Mouse (Mus musculus): ENCODE results near the gene Zfp184. TPM values are rescaled to one million over a fixed set of nuclear protein-coding genes. Genes with fewer than 3 reads are reported as not detected.
A peak's percentile ranks its signal among the peaks of the same experiment; 100 is the strongest.

Zfp184 gene
- polyA plus RNA-seq, 1 experiment from 2014 or later: 23.8 TPM

DNA sequence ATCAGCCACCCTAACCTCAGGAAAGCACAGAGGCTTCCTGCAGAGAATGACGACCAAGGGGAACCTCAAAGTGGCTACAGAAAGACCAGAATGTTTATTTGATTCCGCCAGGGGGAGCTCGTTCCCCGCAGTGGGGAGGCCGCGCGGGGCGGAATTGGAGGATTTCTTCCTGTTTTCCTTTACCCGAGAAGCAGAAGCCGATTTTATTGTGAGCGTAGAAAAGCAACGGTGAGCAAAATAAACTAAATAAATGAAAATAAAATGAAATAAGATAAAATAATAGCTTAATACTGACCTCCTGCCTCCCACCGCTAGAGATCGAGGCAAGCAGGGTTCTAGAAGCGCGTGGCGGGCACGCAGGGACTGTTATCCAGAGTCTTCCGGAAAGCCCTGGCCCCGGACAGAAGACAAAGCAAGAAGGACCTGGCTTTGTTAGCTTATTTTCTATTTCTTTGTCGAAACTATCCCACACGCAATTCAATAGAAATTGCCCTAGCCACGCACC lies 29.4 kb downstream of the Zfp184 start:
- WGBS: under 1% methylated on average over 23 of the region's 23 CpGs

GRCm38 (mm10) chr13:21974726-21975473 lies 30.0 kb downstream of the Zfp184 start:
- Histone ChIP-seq H3K9me3 (replicated peaks) (no peaks in the 10 kb centered on the region), H3K4me3 (peak overlapping the region; percentile 68), H3K36me3 (no peaks in the 10 kb centered on the region), H3K4me1 (no peaks in the 10 kb centered on the region; the same call in 1 of the 2 replicates), H3K27ac (replicated peaks) (peak overlapping the region; percentile 96), H3K27me3 (ENCODE audit: low read depth, poor library complexity, severe bottlenecking) (peaks cover 28% of the 10 kb centered on the region)
- peak; percentile 79 for DNase-seq (ENCODE audit: low spot score)
- WGBS: 6% methylated on average over 20 of the region's 20 CpGs

More for the DNA sequence above, 29.4 kb downstream of the Zfp184 start:
- H3K9me3 ChIP-seq (replicated peaks): no peaks in the 10 kb centered on the region
- H3K27ac ChIP-seq (replicated peaks): peak overlapping the region; percentile 96
- H3K27me3 ChIP-seq (ENCODE audit: low read depth, poor library complexity, severe bottlenecking): peaks cover 21% of the 10 kb centered on the region
- DNase-seq (ENCODE audit: low spot score): peak; percentile 90
- H3K4me3 ChIP-seq: peak overlapping the region; percentile 68
- no peaks in the 10 kb centered on the region; the same call in 1 of the 2 replicates for H3K4me1 ChIP-seq
- no peaks in the 10 kb centered on the region for H3K36me3 ChIP-seq

DNA sequence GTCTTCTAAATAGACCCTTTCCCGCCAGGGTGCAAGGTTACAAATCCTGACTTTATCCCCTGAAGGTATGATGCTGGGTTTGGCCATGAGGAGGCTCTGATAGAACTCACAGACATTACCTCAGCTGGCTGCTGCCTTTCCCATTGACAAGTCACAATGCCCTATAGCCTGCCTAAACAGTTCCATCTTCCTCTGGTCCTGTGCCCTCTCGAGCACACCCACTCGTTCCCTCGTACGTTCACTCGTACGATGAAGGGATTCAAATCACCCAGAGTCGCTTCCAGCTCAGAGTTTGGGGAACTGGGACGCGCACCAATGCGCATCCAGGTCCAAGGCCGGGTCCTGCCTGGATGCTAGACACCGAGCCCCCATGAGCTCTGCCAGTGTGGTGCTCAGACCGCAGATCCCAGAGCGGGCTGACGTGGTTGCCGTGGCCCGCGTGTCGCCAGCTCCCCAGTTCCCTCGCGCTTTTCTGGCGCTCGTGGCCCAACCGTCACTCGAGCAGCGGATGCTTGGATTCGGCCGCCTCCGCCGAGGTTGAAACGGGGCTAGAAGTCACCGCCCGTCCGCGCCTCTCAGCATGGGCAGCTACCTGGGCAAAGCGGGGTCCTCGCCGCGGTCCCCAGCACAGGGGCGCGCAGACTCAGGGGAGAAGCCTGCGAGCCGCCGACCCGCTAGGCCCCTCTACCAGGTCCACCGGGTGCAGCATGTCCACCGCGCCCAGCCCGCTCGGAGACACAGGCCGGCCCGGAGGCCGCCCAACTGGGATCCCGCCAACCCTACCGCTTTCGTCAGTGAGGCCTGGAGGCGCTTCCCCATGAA lies 36.3 kb downstream of the Zfp184 start, which contains the start of gene Pom121l2:
Gene Pom121l2, plus strand, starts transcription at position 214 of the 822 bp plus-strand sequence.
- peak; percentile 60 for DNase-seq (ENCODE audit: low spot score)
- H3K27ac ChIP-seq (replicated peaks): peak within 1 kb of the TSS; percentile 77
- peak within 1 kb of the TSS; percentile 73 for H3K4me3 ChIP-seq
- peaks cover 88% of the 10 kb centered on the region for H3K27me3 ChIP-seq (ENCODE audit: low read depth, poor library complexity, severe bottlenecking)
- H3K9me3 ChIP-seq (replicated peaks): no peaks in the 10 kb centered on the region
- peaks cover 15% of the 10 kb centered on the region for H3K4me1 ChIP-seq
- no peaks in the 10 kb centered on the region for H3K36me3 ChIP-seq
- under 1% methylated on average over 56 of the region's 58 CpGs for WGBS

DNA sequence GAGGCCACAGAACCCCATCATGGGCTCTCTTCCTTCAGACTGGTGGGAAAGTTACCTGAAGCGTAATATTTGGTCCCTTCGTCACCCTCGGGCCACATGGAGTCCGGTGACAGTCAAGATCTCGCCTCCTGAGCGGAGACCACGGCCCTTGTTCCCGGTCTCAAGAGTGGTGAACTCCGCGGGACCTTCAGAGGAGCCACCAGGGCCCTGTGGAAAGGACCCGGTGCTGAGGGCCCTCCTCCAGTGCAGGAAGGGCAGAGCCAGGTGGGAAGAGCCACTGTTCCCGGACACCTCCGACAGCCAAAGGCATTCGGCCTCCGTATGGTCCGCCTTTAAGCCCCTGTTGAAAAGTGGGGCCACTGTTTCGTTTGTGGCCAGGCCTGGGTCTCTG lies 36.9 kb downstream of the Zfp184 start:
- no peak for DNase-seq (ENCODE audit: low spot score)
- Histone ChIP-seq H3K4me3 (peak overlapping the region; percentile 73), H3K9me3 (replicated peaks) (no peaks in the 10 kb centered on the region), H3K27me3 (ENCODE audit: low read depth, poor library complexity, severe bottlenecking) (peaks cover 90% of the 10 kb centered on the region), H3K4me1 (peaks cover 15% of the 10 kb centered on the region), H3K36me3 (no peaks in the 10 kb centered on the region), H3K27ac (replicated peaks) (peak overlapping the region; percentile 77)
- WGBS: 3% methylated on average over 17 of the region's 17 CpGs

DNA sequence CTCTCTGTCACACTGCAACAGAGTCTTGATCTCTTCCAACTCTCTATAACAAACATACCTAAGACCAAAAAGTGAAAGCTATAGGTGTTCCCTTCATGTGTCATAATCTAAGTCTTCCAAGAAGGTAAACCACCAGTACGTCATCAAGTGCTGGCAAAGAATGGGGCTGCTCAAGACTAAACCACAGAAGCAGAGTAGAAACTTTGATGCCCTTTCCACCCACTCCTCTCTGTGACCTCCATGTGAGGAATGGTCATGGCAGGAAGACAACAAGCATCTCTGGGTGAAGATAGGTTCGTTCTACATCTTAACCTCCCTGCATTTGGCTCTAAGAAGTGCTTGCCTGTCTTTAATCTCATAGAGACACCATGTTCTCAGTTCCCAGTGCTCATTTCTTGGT lies 39.6 kb downstream of the Zfp184 start:
- Histone ChIP-seq H3K27ac (replicated peaks) (no peak overlapping the region), H3K4me3 (no peak overlapping the region), H3K36me3 (no peaks in the 10 kb centered on the region), H3K27me3 (ENCODE audit: low read depth, poor library complexity, severe bottlenecking) (peaks cover 87% of the 10 kb centered on the region), H3K9me3 (replicated peaks) (no peaks in the 10 kb centered on the region), H3K4me1 (peaks cover 15% of the 10 kb centered on the region)
- WGBS: 89% methylated on average over 2 of the region's 2 CpGs
- DNase-seq (ENCODE audit: low spot score): no peak

DNA sequence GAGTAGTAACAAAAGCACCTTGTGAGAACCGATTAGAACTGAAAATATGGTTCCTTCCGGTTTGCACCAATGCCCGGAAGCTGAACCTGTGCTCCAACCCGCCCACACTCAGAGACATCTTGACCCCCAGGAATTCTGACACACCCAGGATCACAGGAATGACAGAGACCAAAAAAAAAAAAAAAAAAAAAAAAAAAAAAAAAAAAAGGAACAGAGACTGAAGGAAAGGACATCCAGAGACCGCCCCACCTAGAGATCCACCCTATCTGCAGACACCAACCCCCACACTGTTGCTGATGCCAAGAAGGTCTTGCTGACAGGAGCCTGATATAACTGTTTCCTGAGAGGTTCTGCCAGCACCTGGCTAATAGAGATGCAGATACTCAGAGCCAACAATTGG lies 47.7 kb downstream of the Zfp184 start:
- Histone ChIP-seq H3K27ac (replicated peaks) (no peak overlapping the region), H3K27me3 (ENCODE audit: low read depth, poor library complexity, severe bottlenecking) (peaks cover 72% of the 10 kb centered on the region), H3K9me3 (replicated peaks) (no peaks in the 10 kb centered on the region), H3K4me3 (no peak overlapping the region), H3K36me3 (no peaks in the 10 kb centered on the region), H3K4me1 (peaks cover 32% of the 10 kb centered on the region)
- DNase-seq (ENCODE audit: low spot score): no peak
- WGBS: 81% methylated on average over 5 of the region's 5 CpGs

GRCm38 (mm10) chr13:21993957-21994738 lies 49.3 kb downstream of the Zfp184 start:
- H3K27ac ChIP-seq (replicated peaks): no peak overlapping the region
- WGBS: 0% methylated on average over 22 of the region's 22 CpGs
- peak; percentile 76 for DNase-seq (ENCODE audit: low spot score)
- H3K4me3 ChIP-seq: peak overlapping the region; percentile 55
- peaks cover 78% of the 10 kb centered on the region for H3K27me3 ChIP-seq (ENCODE audit: low read depth, poor library complexity, severe bottlenecking)
- H3K9me3 ChIP-seq (replicated peaks): no peaks in the 10 kb centered on the region
- H3K4me1 ChIP-seq: peaks cover 35% of the 10 kb centered on the region
- H3K36me3 ChIP-seq: no peaks in the 10 kb centered on the region

DNA sequence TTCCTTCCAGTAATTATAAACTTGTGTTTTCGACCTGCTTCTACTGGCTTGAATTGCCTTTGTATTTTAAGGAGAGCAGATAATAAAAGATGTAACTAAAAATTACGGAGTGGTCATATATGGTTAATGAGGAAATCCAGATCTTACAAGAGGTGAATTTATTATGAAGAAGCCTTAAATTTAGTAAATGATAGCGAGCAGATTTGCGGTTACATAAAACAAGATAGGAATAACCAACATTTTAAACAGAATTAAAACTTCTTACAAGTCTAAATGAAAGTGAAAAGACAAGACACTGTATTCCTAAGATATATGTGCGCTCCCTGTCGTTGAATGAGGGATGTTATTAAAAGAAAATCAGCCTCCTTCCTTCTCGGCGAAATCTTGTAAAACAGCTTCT lies 50.0 kb downstream of the Zfp184 start:
- Histone ChIP-seq H3K4me3 (peak overlapping the region; percentile 55), H3K27me3 (ENCODE audit: low read depth, poor library complexity, severe bottlenecking) (peaks cover 86% of the 10 kb centered on the region), H3K36me3 (no peaks in the 10 kb centered on the region), H3K27ac (replicated peaks) (no peak overlapping the region), H3K9me3 (replicated peaks) (no peaks in the 10 kb centered on the region), H3K4me1 (peaks cover 35% of the 10 kb centered on the region)
- WGBS: 3% methylated on average over 8 of the region's 8 CpGs
- DNase-seq (ENCODE audit: low spot score): no peak

- H3K27ac ChIP-seq (replicated peaks): no peak overlapping the region
- peaks cover 35% of the 10 kb centered on the region for H3K4me1 ChIP-seq
- DNase-seq (ENCODE audit: low spot score): peak; percentile 70
- H3K27me3 ChIP-seq (ENCODE audit: low read depth, poor library complexity, severe bottlenecking): peaks cover 88% of the 10 kb centered on the region
- 1% methylated on average over 21 of the region's 21 CpGs for WGBS
- H3K9me3 ChIP-seq (replicated peaks): no peaks in the 10 kb centered on the region
- H3K36me3 ChIP-seq: no peaks in the 10 kb centered on the region
- H3K4me3 ChIP-seq: peak overlapping the region; percentile 55
Measured at GRCm38 (mm10) chr13:21995331-21995914, 50.5 kb downstream of the Zfp184 start.

GRCm38 (mm10) chr13:21996101-21996839 lies 51.4 kb downstream of the Zfp184 start:
- Histone ChIP-seq H3K9me3 (replicated peaks) (no peaks in the 10 kb centered on the region), H3K36me3 (no peaks in the 10 kb centered on the region), H3K27me3 (ENCODE audit: low read depth, poor library complexity, severe bottlenecking) (peaks cover 90% of the 10 kb centered on the region), H3K4me3 (peak overlapping the region; percentile 55), H3K4me1 (peaks cover 35% of the 10 kb centered on the region), H3K27ac (replicated peaks) (no peak overlapping the region)
- 4% methylated on average over 12 of the region's 12 CpGs for WGBS
- DNase-seq (ENCODE audit: low spot score): peak; percentile 82

- no peak for DNase-seq (ENCODE audit: low spot score)
- H3K4me1 ChIP-seq: peaks cover 35% of the 10 kb centered on the region
- H3K4me3 ChIP-seq: peak overlapping the region; percentile 55
- no peaks in the 10 kb centered on the region for H3K36me3 ChIP-seq
- WGBS: under 1% methylated on average over 13 of the region's 13 CpGs
- peaks cover 90% of the 10 kb centered on the region for H3K27me3 ChIP-seq (ENCODE audit: low read depth, poor library complexity, severe bottlenecking)
- H3K27ac ChIP-seq (replicated peaks): no peak overlapping the region
- H3K9me3 ChIP-seq (replicated peaks): no peaks in the 10 kb centered on the region
Measured at GRCm38 (mm10) chr13:21996840-21997185, 51.9 kb downstream of the Zfp184 start.
